Mouse (Mus musculus) kidney, adult 2 months (tissue): Measurements from ENCODE around the gene Snrnp70.

Source experiments
- CTCF ChIP-seq: fragments of 200-500 bp; conservative IDR thresholded peaks from 2 replicates; pipeline ENCODE4 v1.5.1; 2011; ENCODE audit warnings: low read depth, mild to moderate bottlenecking, control low read depth, low read length, moderate library complexity, mixed read lengths; ENCODE audit not compliant: insufficient read depth, insufficient read length
- POLR2A ChIP-seq: fragments of 200-500 bp; IDR thresholded peaks from one replicate; pipeline ENCODE4 v1.6.1; 2011; ENCODE audit warnings: low read depth, low read length, control low read depth

DNA sequence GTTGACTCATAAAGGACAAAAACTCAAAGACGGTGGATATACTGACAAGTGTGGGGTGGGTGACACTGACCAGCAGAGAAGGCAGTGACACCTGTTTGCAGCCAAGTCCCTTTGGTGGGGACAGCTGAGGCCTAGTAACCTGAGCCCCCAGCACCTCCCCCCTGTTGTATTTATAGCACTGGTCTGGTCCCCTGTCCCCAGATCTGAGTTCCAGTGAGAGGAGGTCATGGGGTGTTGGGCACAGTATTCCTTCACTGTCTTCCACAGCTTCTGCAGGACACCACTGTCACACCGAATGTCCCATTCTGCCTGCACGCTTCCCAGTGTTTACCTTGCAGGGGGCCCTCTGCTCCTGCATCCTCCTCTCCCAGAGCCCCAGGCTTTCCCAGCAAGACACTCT, 60.9 kb downstream of the Snrnp70 start:
- no peak for TF ChIP-seq CTCF
- no peak for TF ChIP-seq POLR2A
